Mouse (Mus musculus) neural tube, embryonic 14.5 days (tissue): ENCODE measurements around the gene Astn2. TPM values are rescaled to one million over a fixed set of nuclear protein-coding genes. Genes with fewer than 3 reads are reported as not detected.

Source experiments
- ATAC-seq: fragments of 200-750 bp; cut with Nextera tagmentation; 2 replicates; pipeline ENCODE4 v1.8.0; 2017; ENCODE audit warnings: low read depth, mild to moderate bottlenecking, moderate TSS enrichment, moderate library complexity
- H3K27ac ChIP-seq: fragments of 300-500 bp; sonication (generic); 2 replicates; pipeline ENCODE4 v1.5.1; 2014; ENCODE audit warnings: low read depth, mild to moderate bottlenecking, control low read depth, low read length, moderate library complexity, mixed read lengths
- H3K27me3 ChIP-seq: fragments of 300-500 bp; sonication (generic); 2 replicates; pipeline ENCODE4 v1.6.1; 2014; ENCODE audit warnings: low read length; ENCODE audit not compliant: control insufficient read depth, insufficient read depth
- H3K36me3 ChIP-seq: fragments of 300-500 bp; sonication (generic); 2 replicates; pipeline ENCODE4 v1.6.1; 2014; ENCODE audit warnings: low read length, mixed read lengths; ENCODE audit not compliant: control insufficient read depth, insufficient read depth
- H3K4me1 ChIP-seq: fragments of 300-500 bp; sonication (generic); 2 replicates; pipeline ENCODE4 v1.6.1; 2014; ENCODE audit warnings: low read length; ENCODE audit not compliant: control insufficient read depth, insufficient read depth
- H3K4me2 ChIP-seq: fragments of 300-500 bp; sonication (generic); 2 replicates; pipeline ENCODE4 v1.6.1; 2014; ENCODE audit warnings: mild to moderate bottlenecking, low read depth, low read length, control low read depth
- H3K4me3 ChIP-seq: fragments of 300-500 bp; sonication (generic); 2 replicates; pipeline ENCODE4 v1.5.1; 2014; ENCODE audit warnings: low read depth, low read length, control low read depth, mixed read lengths
- H3K9ac ChIP-seq: fragments of 300-500 bp; sonication (generic); replicated peaks from 2 replicates; pipeline ENCODE4 v1.6.1; 2014; ENCODE audit warnings: low read depth, mild to moderate bottlenecking, control low read depth, low read length, mixed read lengths
- H3K9me3 ChIP-seq: fragments of 300-500 bp; sonication (generic); 2 replicates; pipeline ENCODE4 v1.6.1; 2016; ENCODE audit warnings: low read length; ENCODE audit not compliant: control insufficient read depth
- WGBS: fragments of 180-500 bp; shearing (Covaris S2); extraction: QIAGEN DNeasy Blood & Tissue Kit; methylation state at CpG from one replicate; pipeline ENCODE4 v1.1.7; 2014; 5-methylcytosine and 5-hydroxymethylcytosine counted together
- polyA plus RNA-seq: library from polyadenylated mRNA; unstranded; fragments of >200 nt; fragmentation: Nextera tagmentation; extraction: Ambion mirVana; gene quantifications from 2 replicates; pipeline ENCODE4 v1.2.1, GENCODE M21; 2014

The Astn2 gene
- polyA plus RNA-seq, 1 experiment from 2014 or later: 6.3 TPM

DNA sequence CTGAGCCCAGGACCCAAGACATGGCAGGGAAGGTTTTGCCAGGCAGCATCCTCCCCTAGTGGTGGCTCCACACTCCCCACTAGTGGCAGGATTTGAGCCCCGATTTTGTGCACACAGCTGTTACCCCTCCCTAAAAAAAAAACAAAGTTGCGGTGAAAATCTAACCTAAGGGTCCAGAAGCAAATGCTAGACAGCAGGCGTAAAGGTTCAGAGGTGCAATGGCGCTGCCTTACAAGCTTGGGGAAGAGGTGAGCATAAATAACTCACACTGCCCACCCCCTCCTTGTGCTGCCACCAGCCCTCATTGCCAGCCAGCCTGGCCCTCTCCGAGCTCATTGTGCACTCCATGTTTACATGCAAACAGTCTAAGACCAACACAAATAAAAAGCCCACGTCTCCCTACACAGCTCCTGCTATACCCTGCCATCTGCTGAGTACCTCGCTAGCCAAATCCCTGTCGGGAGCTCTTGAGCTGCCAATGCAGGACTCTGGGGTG lies 3.2 kb downstream of the Astn2 start:
- ATAC-seq: peak; percentile 36; the same call in 1 of the 2 replicates
- Histone ChIP-seq H3K4me3 (peak overlapping the region; percentile 76), H3K4me1 (peaks cover 12% of the 10 kb centered on the region; the same call in 1 of the 2 replicates), H3K27me3 (no peaks in the 10 kb centered on the region), H3K4me2 (peak overlapping the region; percentile 85), H3K27ac (no peak overlapping the region), H3K36me3 (no peaks in the 10 kb centered on the region), H3K9ac (peak overlapping the region; percentile 4; the same call in 1 of the 2 replicates), H3K9me3 (no peaks in the 10 kb centered on the region)
- WGBS: 19% methylated on average over 8 of the region's 8 CpGs

- no peak for ATAC-seq
- Histone ChIP-seq H3K4me2 (no peak overlapping the region), H3K27ac (no peak overlapping the region), H3K4me1 (peaks cover 12% of the 10 kb centered on the region; the same call in 1 of the 2 replicates), H3K36me3 (no peaks in the 10 kb centered on the region), H3K9ac (no peak overlapping the region), H3K9me3 (no peaks in the 10 kb centered on the region), H3K27me3 (no peaks in the 10 kb centered on the region), H3K4me3 (no peak overlapping the region)
- 62% methylated on average over 4 of the region's 4 CpGs for WGBS
Observed at GRCm38 (mm10) chr4:66399066-66399465, 5.3 kb downstream of the Astn2 start.

- H3K4me3 ChIP-seq: no peak overlapping the region
- peaks cover 11% of the 10 kb centered on the region; the same call in 1 of the 2 replicates for H3K4me1 ChIP-seq
- no peak overlapping the region for H3K9ac ChIP-seq
- no peaks in the 10 kb centered on the region for H3K9me3 ChIP-seq
- ATAC-seq: no peak
- no peak overlapping the region for H3K27ac ChIP-seq
- H3K27me3 ChIP-seq: no peaks in the 10 kb centered on the region
- no peaks in the 10 kb centered on the region for H3K36me3 ChIP-seq
- no peak overlapping the region for H3K4me2 ChIP-seq
Observed at GRCm38 (mm10) chr4:66397216-66397615, 7.2 kb downstream of the Astn2 start.

DNA sequence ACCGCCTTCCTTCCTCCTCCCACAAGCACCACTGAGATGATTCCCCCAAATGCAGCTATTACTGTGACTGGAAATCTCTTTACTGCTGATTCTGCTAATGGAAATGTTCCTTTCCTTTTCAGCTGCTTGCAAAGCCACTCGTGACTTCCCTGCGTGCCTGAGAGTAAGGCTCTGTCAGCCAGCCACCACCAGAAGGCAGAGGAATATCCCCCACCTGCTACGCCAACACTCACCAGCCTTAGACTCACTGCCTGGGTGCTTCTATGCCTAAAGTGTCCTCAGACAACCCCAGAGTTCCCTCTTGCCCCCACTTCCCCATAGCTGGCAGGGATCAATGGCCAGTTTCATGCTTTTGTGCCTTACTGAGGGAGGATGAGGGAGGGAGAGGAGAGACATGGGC lies 11.1 kb downstream of the Astn2 start:
- no peaks in the 10 kb centered on the region for H3K36me3 ChIP-seq
- no peaks in the 10 kb centered on the region for H3K4me1 ChIP-seq
- H3K4me3 ChIP-seq: no peak overlapping the region
- no peak overlapping the region for H3K4me2 ChIP-seq
- WGBS: 80% methylated on average over 4 of the region's 4 CpGs
- no peak for ATAC-seq
- no peaks in the 10 kb centered on the region for H3K27me3 ChIP-seq
- no peak overlapping the region for H3K27ac ChIP-seq
- no peak overlapping the region for H3K9ac ChIP-seq
- no peaks in the 10 kb centered on the region for H3K9me3 ChIP-seq

- H3K27ac ChIP-seq: no peak overlapping the region
- no peak overlapping the region for H3K9ac ChIP-seq
- no peaks in the 10 kb centered on the region for H3K27me3 ChIP-seq
- WGBS: 29% methylated on average over 4 of the region's 4 CpGs
- H3K4me1 ChIP-seq: no peaks in the 10 kb centered on the region
- H3K4me2 ChIP-seq: no peak overlapping the region
- ATAC-seq: no peak
- H3K4me3 ChIP-seq: no peak overlapping the region
- H3K36me3 ChIP-seq: no peaks in the 10 kb centered on the region
- H3K9me3 ChIP-seq: no peaks in the 10 kb centered on the region
Observed at GRCm38 (mm10) chr4:66390480-66390879, 13.9 kb downstream of the Astn2 start.

DNA sequence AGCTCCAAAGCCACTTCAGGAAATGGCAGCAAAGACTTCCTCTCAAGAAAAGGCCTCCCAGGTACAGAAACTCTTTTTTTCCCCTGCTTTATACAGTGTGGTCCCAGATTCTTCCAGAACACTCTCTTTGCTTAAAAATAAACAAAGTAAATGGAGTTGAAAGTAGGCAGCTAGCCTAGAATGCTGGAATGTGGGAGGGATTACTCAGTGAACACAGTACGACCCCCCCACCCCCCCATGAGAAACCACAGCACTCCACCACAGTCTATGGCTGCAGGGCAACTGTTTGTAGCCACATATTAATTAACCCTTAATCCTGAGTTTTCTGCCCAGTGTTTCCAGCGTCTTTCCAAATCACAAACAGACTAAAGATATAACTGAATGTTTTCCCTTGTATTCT lies 25.8 kb downstream of the Astn2 start:
- H3K27ac ChIP-seq: no peak overlapping the region
- no peak overlapping the region for H3K4me3 ChIP-seq
- no peaks in the 10 kb centered on the region for H3K9me3 ChIP-seq
- ATAC-seq: no peak
- no peaks in the 10 kb centered on the region for H3K36me3 ChIP-seq
- H3K4me2 ChIP-seq: no peak overlapping the region
- no peak overlapping the region for H3K9ac ChIP-seq
- H3K27me3 ChIP-seq: no peaks in the 10 kb centered on the region
- 40% methylated on average over 2 of the region's 2 CpGs for WGBS
- no peaks in the 10 kb centered on the region for H3K4me1 ChIP-seq

DNA sequence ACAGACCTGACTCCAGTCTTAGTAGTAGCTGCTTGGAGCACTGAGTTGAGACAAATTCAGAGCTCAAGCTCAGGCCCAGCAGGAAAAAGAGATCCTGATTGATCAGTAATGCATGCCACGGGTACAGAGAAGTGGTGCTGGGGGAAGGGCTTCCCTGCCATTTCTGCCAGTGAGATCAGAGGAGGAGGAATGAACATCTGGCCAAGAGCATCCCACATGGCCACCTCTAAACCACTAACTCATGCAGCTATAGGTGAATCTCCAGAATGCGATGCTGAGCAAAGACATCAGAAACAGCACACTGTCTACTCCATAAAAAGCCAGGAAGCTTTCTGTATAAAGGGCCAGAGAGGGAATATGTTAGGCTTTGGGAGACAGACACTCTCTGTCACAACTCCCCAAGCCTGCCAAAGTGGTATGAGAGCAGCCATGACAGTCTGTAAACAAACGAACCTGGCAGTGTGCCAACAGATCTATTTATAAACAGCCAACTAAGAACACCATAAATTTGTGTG lies 33.8 kb downstream of the Astn2 start:
- peak; percentile 62 for ATAC-seq
- no peak overlapping the region for H3K27ac ChIP-seq
- H3K36me3 ChIP-seq: no peaks in the 10 kb centered on the region
- 54% methylated on average over 3 of the region's 3 CpGs for WGBS
- no peak overlapping the region for H3K9ac ChIP-seq
- H3K27me3 ChIP-seq: no peaks in the 10 kb centered on the region
- H3K4me2 ChIP-seq: no peak overlapping the region
- H3K4me1 ChIP-seq: peaks cover 3% of the 10 kb centered on the region; the same call in 1 of the 2 replicates
- no peaks in the 10 kb centered on the region for H3K9me3 ChIP-seq
- no peak overlapping the region for H3K4me3 ChIP-seq

GRCm38 (mm10) chr4:66365500-66365899 lies 38.9 kb downstream of the Astn2 start:
- 63% methylated on average over 1 of the region's 1 CpGs for WGBS
- no peaks in the 10 kb centered on the region for H3K36me3 ChIP-seq

DNA sequence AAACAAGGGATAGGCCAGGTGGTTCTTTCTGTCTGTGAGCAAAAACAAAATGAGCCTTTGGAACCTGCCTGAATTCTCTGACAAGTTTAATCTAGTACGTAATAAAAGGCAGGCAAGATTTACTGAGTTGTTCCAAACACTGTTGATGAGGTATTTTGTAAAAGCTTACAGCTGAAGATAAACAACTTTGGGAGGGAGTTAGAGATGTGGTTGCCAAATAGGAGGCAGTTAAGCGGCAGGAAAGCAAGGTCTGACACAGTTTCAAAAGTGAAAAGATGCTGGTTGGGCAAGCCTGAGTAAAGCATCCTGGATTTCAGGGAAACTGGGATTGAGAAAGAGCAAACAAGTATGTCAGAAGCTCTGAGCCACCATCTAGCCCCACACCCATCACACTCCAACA lies 59.8 kb downstream of the Astn2 start:
- 51% methylated on average over 2 of the region's 2 CpGs for WGBS
- Histone ChIP-seq H3K9me3 (no peaks in the 10 kb centered on the region), H3K27ac (no peak overlapping the region), H3K4me2 (no peak overlapping the region), H3K9ac (no peak overlapping the region), H3K4me3 (no peak overlapping the region), H3K4me1 (no peaks in the 10 kb centered on the region), H3K27me3 (no peaks in the 10 kb centered on the region), H3K36me3 (no peaks in the 10 kb centered on the region)
- ATAC-seq: no peak

More at GRCm38 (mm10) chr4:66365500-66365899, 38.9 kb downstream of the Astn2 start:
- Histone ChIP-seq H3K27ac (no peak overlapping the region), H3K9ac (no peak overlapping the region), H3K4me1 (peaks cover under 1% of the 10 kb centered on the region; the same call in 1 of the 2 replicates), H3K27me3 (no peaks in the 10 kb centered on the region), H3K4me3 (no peak overlapping the region), H3K9me3 (no peaks in the 10 kb centered on the region), H3K4me2 (no peak overlapping the region)
- ATAC-seq: no peak
